Mouse (Mus musculus) regulatory T cell (primary cell): ENCODE results near the gene Cdk15.

Experiments used
- in situ Hi-C: fragments of 300-600 bp; cut with MboI, MseI; formaldehyde crosslinking; loops from one replicate; pipeline ENCODE4 v1.15.1; 2025; ENCODE audit warnings: high pct_unique_total_duplicates

Gene Cdk15

DNA sequence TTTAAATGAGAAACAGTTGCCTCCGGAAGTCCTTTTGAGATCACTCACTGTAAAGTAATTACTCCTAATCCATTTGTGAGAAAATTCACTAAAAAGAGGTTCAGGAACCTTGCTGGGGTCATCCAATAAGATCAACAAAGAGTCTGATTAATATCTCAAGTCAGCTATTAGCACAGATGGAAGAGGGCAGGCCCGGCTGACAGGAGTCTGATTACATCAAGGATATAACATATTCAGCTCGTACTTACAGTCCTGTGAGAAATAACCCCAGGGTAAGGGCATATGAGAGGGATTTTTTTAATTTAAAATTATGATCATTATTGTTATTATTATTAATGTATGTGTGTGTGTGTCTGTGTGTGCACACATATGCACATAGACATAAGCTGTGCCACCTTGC lies 15.5 kb downstream of the Cdk15 start:
- in situ Hi-C loops, result no loop called here

GRCm38 (mm10) chr1:59285880-59286279 lies 29.2 kb downstream of the Cdk15 start:
- in situ Hi-C loops, result no loop called here

- in situ Hi-C loops, result no loop called here
Observed at GRCm38 (mm10) chr1:59286316-59286850, 29.7 kb downstream of the Cdk15 start.

DNA sequence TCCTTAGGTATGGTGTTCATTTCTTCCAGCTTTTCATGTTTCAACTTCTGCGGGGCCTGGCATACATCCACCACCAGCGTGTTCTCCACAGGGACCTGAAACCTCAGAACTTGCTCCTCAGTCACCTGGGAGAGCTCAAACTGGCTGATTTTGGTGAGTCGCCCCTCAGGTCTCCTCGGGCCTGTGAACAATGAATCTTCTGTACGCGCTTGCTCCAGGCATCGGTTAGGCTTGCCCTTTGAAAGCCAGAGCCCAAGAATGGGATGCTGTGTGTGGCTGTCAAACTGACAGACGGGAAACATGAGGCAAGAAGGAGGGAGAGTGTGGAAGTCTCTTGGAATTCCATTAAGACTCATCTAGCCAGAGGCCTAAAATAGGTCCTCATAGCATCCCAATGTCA lies 31.0 kb downstream of the Cdk15 start:
- in situ Hi-C loops, result no loop called here

DNA sequence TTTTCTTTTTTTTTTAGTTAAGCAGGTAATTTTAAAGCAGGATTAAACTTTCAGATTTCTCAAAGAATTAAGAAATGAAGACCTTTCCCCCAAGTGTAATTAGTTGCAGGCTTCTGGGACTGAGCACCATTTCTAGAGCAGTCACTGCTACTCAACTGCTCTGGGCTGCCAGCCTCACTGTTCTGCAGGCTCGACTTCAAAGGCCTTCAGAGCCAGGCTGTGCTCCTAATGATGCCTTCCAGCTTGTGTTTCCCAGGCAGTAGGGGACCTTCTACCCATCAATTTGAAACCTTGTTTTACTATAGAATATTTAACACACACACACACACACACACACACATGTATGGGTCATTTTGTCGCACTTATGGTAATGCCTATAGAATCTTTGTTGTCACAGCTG lies 34.9 kb downstream of the Cdk15 start:
- in situ Hi-C loops, result no loop called here

DNA sequence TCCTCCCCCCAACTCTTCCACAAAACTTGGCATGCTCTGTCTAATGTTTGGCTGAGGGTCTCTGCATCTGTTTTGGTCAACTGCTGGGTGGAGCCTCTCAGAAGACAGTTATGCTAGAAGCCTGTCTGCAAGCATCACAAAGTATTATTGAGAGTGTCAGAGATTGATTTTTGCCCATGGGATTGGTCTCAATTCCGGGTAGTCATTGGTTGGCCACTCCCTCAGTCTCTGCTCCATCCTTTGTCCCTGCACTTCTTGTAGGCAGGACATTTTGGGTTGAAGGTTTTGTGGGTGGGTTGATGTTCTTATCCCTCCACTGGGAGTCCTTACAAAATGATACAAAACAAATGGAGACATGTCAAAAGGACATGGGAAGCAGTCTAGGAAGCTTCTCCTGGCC lies 39.1 kb downstream of the Cdk15 start:
- in situ Hi-C loops, result no loop called here

DNA sequence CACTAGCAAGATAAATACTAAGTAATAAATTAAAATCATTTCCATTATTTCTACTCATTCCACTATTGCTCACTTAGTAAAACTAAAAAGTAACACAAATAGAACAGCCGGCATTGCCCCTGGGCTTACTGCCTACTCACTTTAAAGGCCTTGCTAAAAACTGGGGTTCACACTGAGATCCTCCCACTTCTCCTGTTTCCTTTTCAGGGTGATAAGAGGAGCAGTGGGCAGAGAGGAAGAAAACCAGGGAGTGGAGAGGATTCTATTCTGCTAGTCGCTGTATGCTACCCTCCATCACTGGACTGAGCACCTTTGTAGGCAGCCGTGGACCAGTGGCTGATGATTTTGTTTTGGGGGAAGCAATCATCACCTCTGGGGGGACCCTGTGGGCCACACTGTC lies 40.5 kb downstream of the Cdk15 start:
- in situ Hi-C loops, result no loop called here

DNA sequence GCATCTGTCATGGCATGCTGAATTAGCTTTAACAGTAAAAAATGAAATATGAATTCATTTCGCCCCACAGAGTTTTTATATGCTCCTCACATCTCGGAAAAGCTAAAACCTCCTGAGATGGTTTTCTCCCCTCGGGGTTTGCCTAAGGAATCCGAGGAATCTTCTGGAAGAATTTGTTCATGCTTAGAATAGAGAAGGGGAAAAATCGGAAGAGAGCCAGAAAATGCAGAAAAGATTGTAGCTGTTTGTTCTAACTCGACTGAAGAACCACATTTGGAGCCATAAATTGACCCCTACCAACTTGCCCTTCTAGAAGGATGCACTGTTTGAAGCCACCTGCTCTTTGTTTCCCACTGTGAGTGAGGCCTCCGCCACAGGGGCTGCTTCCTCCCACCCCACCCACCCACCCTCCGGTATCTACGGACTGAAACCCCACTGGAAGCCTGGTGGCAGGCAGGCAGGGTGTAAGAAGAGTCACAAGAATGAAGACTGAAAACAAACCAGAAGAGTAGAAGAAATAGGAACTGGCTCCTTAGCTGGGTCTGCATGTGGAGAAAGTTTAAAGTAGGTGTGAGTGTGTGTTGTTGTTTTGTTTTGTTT lies 41.9 kb downstream of the Cdk15 start:
- in situ Hi-C loops, result no loop called here

GRCm38 (mm10) chr1:59307310-59307709 lies 50.6 kb downstream of the Cdk15 start:
- in situ Hi-C loops, result no loop called here

- in situ Hi-C loops, result loop anchor here (10.0 kb wide), 1 partner anchor 1147 kb away; no protein-coding TSS in a partner anchor
Observed at GRCm38 (mm10) chr1:59311292-59311885, 54.7 kb downstream of the Cdk15 start.

- in situ Hi-C loops, result loop anchor here (10.0 kb wide), 1 partner anchor 1148 kb away; no protein-coding TSS in a partner anchor
Observed at GRCm38 (mm10) chr1:59312187-59313153, 55.8 kb downstream of the Cdk15 start.

DNA sequence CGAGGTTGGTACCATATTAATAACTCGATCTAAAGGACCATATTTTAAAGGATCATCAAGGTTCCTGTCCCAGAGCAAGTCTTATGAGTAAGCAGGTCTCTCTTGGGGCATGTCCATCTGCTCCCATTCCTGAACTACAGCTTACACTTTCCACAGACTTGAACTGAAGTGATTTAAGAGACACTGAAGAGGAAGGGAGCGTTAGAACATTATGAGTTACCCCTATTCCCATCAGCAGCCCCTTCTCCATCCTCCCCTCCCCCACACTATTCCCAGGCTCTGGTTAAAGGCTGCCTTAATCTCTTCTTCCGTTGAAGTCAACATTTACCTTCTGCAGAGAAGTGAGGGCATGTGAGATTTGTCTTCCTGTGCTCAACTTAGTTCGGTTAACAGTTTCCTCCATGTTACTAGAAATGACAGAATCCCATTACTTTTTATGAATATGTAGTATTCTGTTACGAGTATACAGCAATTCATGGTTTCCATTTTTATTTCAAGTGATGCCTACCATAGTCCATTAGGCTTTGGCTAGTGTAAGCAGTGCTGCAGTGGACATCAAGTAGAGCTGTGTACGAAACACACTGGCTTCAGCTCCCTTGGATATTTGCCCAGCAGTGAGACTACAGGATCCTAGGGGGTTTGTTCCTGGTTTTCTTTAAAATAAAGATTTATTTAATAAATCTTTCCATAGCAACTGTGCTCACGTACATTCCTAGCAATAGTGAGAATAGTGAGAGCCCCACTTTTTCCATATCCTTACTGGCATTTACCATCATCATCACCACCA lies 56.6 kb downstream of the Cdk15 start:
- in situ Hi-C loops, result loop anchor here (10.0 kb wide), 1 partner anchor 1149 kb away; no protein-coding TSS in a partner anchor

DNA sequence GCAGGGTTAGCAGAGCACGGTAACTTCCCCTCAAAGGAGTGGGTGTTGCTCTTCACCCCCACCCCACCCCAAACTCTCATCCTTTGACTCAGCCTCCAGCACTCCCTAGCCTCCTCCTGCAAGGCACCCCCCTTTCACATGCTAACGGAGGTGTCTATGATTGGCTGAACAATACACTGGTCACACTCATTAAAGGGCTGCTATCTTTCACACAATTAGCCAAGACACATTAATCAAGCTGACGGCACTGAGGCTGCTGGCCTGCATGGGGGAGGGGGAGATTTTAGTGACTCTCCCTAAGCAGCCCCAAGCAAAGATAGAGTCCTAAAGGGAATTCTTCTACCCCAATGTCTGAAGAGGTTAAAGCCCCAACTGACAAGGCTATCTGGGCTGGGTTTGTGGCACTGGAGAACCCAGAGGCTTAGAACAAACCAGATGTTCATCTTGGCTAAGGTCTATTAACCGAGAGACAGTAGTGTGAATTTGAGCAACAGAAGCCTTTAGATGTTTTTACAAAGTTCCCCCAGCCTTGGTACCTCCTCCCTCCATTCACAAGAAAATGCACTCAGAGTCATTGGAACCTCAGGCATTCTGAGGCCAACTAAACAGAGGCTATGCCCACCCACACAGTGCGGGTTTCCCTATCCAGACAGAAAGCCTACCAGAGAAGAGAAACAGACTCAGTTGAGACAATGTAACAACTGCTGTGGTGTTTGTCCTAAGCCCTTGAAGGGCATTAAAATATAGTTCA lies 58.5 kb downstream of the Cdk15 start:
- in situ Hi-C loops, result loop anchor here (10.0 kb wide), 1 partner anchor 1150 kb away; no protein-coding TSS in a partner anchor

GRCm38 (mm10) chr1:59316031-59316385 lies 59.3 kb downstream of the Cdk15 start:
- in situ Hi-C loops, result loop anchor here (10.0 kb wide), 1 partner anchor 1151 kb away; no protein-coding TSS in a partner anchor

DNA sequence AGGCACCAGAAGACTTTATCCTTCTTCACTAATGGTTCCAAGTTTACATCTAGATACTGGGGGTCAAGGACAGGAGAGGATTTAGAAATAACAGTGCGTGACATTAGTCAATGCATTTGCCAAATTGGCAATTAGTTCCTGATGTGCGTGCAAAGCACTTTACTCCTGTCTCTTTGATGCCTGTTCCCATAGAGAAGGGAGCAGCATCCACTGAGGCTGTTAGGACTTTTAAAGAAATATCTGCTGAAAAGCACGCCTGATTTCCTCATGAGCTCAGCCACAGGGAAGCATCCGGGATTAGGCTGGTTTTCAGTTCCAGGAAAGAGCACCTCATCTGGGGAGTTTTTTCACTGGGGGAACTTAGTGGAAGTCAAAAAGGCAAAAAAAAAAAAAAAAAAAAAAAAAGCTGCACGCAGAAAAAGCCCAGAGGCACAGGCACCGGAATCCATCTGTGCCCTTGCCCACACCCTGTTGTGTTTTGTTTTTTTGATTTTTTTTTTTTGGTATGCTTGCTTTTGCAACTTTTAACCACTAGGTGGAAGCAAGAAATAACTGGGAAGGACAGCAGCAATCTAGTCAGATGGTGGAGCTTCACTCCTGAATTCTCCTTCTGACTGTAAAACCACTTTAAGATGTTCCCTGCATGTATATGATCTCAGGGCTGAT lies 59.8 kb downstream of the Cdk15 start:
- in situ Hi-C loops, result loop anchor here (10.0 kb wide), 1 partner anchor 1152 kb away; no protein-coding TSS in a partner anchor

GRCm38 (mm10) chr1:59317397-59317796 lies 60.7 kb downstream of the Cdk15 start:
- in situ Hi-C loops, result loop anchor here (10.0 kb wide), 1 partner anchor 1153 kb away; no protein-coding TSS in a partner anchor

DNA sequence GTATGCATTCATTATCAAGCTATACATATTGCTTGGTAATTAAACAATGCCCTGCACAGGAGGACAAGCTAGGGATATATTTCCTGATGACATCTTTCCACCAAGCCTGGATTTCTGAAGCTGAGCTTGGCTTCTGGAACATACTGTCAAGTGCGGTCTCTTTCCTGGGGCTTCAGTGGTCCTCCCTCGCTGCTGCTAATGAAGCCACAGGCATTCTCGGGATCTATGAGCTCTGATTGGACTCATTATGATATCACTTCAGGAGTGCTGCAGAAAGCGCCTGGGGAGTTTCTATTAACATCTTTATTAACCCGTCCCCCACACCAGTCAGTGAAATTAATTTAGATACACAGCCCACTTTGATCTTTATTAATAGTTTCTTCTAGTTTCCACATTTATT lies 62.2 kb downstream of the Cdk15 start:
- in situ Hi-C loops, result loop anchor here (10.0 kb wide), 1 partner anchor 1154 kb away; no protein-coding TSS in a partner anchor

DNA sequence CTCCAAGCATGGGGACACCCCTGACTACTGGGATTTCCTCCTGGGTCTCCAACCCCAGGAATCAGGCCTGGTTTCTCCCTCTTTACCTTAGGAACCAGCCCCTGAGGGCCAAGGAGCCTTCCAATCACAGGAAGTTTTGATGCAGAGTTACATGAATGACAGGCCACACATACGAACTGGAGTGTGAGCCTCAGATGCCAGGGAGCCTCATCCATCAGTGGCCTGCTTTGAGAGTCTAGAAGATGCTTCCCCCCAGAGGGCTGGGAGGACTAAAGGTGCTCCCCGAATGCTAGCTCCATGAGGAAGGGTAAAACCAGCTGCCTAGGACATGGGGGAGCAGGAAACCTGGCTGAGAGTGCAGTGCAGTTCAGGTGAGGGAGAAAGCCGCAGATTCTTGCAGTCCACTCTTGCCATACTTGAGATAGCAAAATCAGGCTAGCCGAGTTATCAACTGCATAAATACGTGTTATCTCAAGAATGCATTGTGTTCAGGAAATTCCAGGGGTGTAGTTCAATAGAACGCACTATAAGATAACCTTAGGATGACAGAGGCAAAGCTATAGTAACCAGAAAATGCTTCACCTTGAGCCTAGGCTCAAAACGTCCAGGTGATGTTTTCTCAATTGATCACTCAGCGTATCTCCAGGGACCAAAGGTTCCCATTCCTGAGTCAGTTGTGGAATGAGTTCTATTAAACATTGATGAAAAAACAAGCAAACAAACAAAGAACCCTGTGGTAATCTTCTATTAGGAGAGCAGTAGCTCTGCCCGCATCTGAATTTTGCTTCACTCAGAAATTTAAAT lies 64.6 kb downstream of the Cdk15 start:
- in situ Hi-C loops, result no loop called here
